Mouse (Mus musculus): ENCODE data around the gene Arhgap31.

The Arhgap31 gene

DNA sequence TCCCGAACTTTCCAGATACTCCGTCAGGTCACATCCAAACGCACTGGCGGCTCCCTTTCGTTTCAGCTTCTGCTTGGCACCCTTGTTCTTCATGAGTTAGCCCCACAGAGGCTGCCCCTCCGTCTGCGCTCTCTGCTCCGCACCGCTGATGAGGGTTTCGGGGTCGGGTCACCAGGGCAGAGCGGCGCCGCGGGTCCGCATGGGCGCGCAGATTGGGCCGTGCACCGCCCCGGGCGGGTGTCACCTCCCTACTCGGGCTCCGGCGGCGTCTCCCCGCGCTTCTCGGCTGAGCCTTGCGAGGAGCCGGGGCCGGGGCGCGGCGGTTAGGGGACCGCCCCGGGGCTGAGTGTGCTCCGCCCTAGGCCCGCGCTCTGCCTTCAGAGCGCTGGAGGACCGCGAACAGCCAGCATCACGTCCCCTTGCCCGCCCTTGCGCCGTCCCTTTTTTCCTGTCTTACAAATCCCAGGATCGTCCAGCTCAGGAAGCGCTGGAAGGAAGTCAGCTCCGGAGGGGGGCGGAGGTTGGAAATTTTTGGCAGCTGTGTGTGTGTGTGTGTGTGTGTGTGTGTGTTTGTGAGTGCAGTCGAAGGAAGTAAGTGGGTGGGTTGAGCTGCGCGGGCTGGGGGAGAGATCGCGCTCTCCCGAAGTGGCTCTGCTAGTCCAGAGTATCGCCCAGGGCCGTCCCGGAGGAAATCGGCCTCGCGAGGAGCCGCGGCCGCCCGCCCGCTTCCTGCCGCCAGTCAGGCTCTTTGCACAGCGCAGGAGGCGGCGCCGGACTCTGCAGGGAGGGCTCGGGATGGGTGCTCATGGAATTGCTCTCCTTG, at the start of gene Arhgap31:
TSS of gene Arhgap31 (minus strand) at position 694 of the 823 bp plus-strand sequence.
- DNase-seq, result peak; percentile 77

GRCm38 (mm10) chr16:38762401-38762800, 49.3 kb upstream of the Arhgap31 start:
- DNase-seq, result no peak

DNA sequence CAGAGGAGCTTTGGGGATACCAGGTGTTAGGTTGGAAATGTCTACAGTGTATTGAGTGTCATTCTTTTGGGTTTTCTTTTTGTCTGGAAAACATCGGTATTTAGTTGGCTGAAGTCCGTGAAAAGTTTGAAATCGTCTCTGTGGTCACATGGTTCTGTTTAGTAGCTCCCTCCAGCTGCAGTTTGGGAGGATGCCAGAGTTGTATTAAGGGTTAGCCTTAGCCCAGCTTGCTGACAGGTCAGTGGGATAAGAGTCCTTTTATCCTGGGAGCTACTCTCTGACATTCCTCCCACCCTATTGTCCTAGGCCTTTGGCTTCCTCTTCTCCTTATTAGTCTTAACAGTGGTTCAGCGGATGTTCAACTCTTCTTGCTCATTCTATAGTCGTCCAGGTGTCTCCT, 48.9 kb upstream of the Arhgap31 start:
- DNase-seq, result no peak

DNA sequence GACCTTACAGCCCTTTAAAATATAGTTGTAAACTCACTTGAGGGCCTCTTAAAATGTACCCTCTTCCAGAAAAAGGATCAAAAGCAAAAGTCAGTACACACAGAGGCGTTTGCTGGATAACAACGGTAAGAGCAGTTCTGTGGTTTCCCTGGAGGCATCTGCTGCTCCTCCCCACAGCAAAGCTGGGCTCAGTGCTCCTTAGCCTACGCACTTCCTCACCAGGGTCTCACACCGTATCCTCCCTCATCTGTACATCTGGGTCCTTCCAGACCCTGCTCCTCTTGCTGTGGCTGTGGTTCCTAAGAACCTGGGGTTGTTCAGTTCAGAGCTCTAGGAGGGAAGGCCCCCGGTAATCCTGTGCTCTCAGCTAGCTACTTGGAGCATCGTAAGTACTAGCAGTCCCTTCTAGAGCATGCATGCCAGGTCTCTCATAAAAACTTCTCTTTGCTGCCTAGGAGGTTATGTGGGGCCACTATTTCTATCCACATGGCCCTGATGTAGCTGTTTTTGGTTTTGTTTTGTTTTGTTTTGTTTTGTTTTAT, 47.8 kb upstream of the Arhgap31 start:
- no peak for DNase-seq

DNA sequence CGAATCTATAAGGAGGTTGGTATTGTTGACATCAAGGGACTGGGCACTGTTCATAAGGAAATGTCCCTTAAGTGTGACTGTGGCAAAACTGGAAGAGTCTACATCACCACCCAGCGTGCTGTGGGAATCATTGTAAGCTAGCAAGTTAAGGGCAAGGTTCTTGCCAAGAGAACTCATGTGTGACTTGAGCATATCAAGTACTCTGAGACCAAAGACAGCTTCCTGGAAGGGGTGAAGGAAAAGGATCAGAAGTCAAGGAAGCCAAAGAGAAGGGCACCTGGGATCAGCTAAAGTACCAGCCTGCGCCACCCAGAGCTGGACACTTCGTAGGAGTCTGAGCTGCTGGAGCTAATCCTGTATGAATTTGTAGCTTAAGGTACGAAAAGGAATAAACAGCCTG, 47.2 kb upstream of the Arhgap31 start:
- no peak for DNase-seq

GRCm38 (mm10) chr16:38758104-38758861, 45.2 kb upstream of the Arhgap31 start:
- peak; percentile 29 for DNase-seq

GRCm38 (mm10) chr16:38757626-38758025, 44.6 kb upstream of the Arhgap31 start:
- no peak for DNase-seq

- DNase-seq, result no peak
Observed at GRCm38 (mm10) chr16:38756572-38756971, 43.5 kb upstream of the Arhgap31 start.

- peak; percentile 33 for DNase-seq
Observed at GRCm38 (mm10) chr16:38756177-38756503, 43.1 kb upstream of the Arhgap31 start.

DNA sequence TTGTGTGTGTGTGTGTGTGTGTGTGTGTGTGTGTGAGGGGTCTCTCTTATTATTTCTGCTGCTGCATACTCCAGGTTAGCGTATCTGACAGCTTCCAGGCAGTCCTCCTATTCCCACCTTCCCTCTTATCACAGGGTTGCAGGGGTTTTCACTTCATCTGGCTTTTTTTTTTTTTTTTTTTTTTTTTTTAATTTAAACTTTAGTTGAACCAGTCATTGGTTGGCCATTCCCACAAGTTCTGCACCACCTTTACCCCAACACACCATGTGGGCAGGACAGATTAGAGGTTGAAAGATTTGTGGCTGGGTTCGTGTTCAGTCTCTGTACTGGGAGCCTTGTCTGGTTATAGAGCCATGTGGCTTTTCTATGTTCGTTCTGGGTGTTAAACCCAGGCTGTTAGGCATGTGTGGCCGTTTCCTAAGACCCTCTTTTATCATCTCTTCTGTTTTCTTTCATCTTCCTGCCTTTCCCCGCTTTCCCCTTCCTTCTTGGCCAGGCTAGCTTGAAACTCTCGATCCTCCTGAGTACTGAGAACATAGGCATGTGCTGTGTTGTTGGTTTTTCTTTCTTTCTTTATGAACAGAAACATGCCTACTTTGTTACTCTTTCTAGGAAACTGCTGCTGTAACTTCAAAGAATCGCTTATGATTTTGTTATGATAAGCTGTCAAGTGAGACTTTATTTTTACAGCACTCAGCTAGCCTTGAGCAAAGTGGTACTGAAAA, 42.5 kb upstream of the Arhgap31 start:
- peak; percentile 53 for DNase-seq

DNA sequence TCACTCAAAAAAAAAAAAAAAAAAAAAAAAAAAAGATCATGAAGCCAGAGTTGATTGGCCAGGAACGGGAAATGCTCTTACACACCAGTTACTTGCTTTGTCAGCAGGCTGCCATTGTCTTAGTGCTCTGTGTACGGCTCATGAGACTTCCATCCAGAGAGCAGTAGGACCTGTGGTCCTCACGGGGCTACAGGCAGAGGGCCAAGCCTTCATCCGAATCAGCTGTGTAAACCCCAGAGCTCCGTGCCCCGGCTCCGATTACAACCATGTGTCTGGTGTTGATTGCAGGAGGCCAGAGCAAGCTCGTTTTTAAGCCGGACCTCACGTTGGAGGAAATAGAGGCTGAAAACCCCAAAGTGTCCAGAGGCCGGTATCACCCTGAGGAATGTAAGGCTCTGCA, 40.6 kb upstream of the Arhgap31 start:
- no peak for DNase-seq

- no peak for DNase-seq
Observed at GRCm38 (mm10) chr16:38750803-38751202, 37.7 kb upstream of the Arhgap31 start.

- DNase-seq, result no peak
Observed at GRCm38 (mm10) chr16:38743941-38744673, 31.0 kb upstream of the Arhgap31 start.

DNA sequence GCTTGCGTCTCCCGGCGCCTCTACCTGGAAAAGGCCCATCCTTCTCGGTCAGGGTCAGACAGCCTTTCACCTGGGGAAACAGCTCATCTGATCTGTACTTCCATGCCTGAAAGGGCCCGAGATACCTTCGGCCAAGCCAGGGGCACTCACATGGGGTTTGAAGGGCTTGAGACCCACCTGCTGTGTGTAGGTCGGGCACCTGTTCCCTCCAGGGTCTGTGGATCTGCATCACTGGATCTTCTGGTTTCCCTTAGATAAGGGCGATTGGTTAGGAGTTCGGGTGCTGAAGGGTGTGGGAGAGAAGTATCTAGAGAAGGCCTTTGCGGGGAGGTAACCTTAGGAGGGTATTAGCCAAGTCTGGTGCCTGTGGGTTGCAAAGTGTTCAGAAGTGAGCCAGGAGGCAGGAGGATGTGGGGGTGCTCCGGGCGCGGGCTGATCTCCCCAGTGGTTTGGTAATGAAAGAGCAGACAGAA, 29.6 kb upstream of the Arhgap31 start:
- DNase-seq, result no peak

- peak; percentile 70 for DNase-seq
Observed at GRCm38 (mm10) chr16:38742113-38742658, 29.1 kb upstream of the Arhgap31 start, which contains the start of gene B4galt4. Gene B4galt4 (plus strand): TSS chr16:38742264.

DNA sequence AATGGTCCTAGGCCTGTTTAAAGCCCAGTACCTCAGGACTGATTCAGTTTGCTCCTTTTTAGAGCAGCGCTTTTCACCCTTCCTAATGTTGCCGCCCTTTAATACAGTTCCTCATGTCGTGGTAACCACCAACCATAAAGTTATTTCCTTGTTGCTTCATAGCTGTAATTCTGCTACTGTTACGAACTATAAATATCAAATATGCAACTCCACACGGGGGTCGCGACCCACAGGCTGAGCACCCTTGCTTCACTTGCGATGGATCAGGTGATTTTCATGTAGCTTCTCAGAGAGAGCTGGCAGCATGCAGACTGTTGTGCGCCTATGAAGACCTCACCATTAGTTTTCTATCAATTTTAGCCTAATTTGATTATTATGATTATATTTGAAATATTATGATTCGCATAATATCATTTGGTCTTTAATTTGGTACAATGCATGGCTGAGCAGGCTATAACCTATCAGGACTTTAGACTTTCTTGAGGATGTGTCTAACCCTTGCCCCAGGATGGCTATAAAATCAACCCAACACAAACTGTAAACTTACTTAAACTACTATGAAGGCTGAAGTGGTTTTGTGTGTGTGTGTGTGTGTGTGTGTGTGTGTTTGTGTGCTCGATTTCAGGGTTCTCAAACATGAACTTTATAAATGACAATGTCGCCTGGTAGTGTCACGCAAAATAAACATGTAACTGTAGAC, 28.3 kb upstream of the Arhgap31 start:
- DNase-seq, result no peak

GRCm38 (mm10) chr16:38730921-38731320, 17.8 kb upstream of the Arhgap31 start:
- DNase-seq, result peak; percentile 25

DNA sequence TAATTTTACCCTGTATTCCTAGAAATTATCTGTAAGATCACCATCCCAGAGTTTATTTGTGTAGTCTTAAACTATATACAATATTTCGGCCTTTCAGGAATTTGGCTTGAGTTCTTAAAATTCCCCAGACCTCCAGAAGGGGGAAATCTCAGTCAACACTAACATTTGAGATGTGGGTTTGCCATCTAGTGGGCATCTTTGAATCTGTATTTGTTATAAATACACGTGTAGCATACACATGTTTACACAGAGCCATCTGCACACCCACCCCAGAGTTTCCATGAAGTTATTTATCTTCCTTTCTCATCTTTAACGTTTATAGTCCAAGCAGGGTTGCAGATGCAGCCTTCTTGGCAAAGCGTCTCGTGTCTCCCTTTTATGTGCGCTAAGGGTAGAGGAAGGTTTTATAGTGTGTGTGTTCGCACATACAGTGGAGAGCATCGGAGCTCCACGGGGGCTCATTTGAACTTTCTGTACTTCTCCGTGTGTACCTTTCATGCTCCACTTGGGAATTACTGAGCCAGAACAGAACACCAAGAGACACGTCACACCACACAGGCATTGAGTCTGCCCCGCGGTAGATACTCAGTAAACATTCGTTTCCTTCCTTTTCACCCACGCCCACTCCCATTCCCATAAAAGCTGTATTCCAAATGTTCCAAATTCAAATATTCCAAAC, 16.7 kb upstream of the Arhgap31 start:
- no peak for DNase-seq

DNA sequence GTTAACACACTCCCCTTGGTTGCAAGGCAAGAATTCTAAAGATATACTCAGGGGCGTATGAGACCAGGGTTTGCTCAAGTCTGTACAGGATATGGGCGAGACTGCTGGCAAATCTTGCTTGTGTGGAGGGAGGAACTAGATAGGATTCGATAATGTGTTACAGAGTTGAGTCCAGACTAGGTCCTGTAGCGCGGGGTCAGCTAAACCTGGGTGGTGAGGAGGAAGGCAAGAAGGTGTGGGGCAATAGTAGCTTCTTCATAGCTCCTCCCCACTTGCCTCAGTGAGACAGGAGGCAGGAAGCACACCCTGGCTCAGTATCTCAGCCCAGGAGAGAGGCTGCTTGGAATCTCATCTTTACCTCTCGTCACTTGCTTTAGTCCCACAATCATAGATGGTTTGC, 16.1 kb upstream of the Arhgap31 start:
- DNase-seq, result no peak

DNA sequence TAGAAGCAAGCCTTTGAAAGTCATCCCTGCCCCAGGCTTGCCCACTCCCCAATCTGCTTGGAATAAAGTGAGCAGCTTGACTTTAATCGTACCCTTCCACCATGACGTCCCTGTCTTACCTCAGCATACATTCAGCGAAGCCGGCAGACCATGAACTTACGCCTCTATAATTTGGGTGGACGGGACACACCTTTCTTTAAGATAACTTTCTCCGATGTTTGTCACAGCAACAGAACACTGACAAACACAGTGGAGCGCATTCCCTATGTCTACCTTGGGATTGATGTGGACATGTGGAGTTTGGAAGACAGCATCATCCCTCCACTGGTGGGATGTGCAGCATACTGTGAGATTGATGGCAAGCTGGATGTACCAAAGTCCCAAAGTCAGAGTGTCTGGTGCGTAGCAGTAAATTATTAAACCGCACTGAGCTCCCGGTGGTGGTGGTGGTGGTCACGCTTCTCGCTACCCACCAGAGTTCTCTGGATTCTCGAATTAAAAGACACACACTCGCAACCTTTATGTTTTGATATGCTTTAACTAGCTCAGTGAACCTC, 15.6 kb upstream of the Arhgap31 start:
- DNase-seq, result no peak

Measured in liver (tissue).